Mouse (Mus musculus): ENCODE results near the gene Esf1.
"Not testable (repeated sequence)": the region's sequence is repeated elsewhere in the genome, so short reads cannot be mapped to it uniquely, and the experiment has no call there.

The Esf1 gene

GRCm38 (mm10) chr2:140170127-140170802 is at the start of gene Esf1, which contains the start of gene Ndufaf5:
Gene Esf1, minus strand, starts transcription at chr2:140170564.
Gene Ndufaf5, plus strand, starts transcription at chr2:140170649.
- in situ Hi-C loops (cut with MboI; ENCODE audit: unreplicated experiment in 2 of 2), result no loop called here

- in situ Hi-C loops (cut with MboI; ENCODE audit: unreplicated experiment in 2 of 2), result no loop called here
Measured at GRCm38 (mm10) chr2:140215965-140216364, 45.6 kb upstream of the Esf1 start.

GRCm38 (mm10) chr2:140215415-140215814 is 45.1 kb upstream of the Esf1 start:
- in situ Hi-C loops (cut with MboI; ENCODE audit: unreplicated experiment in 2 of 2), result no loop called here

GRCm38 (mm10) chr2:140214519-140215027 is 44.2 kb upstream of the Esf1 start:
- in situ Hi-C loops (cut with MboI; ENCODE audit: unreplicated experiment in 2 of 2), result no loop called here

DNA sequence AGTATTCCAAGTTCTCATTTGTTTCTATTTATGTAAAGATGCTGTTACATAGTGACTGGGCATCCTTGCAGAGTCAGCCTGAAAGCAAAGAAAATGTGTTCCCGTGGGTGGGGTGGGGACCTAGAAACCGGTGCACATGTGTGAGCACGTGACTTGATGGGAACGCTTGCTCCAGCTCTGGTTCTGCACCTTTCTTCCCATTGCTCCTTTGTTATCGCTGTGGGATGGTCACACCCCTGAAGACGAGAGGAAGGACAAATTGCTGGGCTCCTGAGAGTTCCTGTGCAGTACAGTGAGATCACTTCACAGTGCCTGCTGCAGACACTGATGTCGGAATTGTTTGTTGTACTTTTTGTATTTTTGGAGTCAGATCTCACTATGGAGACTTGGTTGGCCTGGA is 33.4 kb upstream of the Esf1 start:
- in situ Hi-C loops (cut with MboI; ENCODE audit: unreplicated experiment in 2 of 2), result no loop called here

DNA sequence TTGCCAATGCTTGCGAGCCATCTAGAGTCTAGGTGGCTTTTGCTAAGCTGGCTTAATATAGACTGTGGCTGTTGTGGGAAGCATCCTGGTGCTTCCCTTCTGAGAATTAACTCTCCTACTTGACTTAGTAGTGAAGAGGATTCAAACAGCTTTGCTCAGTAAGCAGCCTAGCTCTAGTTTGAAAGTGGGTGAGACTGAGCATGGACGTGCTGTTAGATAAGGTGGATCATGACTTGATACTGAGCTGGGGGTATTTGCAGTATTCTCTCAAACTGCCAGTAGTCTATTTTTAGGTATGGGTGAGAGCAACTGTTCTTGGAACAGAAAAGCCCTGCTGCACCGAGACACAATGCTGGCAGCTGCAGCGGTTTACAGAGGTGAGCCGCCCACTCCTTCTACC is 32.2 kb upstream of the Esf1 start:
- in situ Hi-C loops (cut with MboI; ENCODE audit: unreplicated experiment in 2 of 2), result no loop called here

- in situ Hi-C loops (cut with MboI; ENCODE audit: unreplicated experiment in 2 of 2), result no loop called here
Measured at GRCm38 (mm10) chr2:140200713-140201112, 30.3 kb upstream of the Esf1 start.

DNA sequence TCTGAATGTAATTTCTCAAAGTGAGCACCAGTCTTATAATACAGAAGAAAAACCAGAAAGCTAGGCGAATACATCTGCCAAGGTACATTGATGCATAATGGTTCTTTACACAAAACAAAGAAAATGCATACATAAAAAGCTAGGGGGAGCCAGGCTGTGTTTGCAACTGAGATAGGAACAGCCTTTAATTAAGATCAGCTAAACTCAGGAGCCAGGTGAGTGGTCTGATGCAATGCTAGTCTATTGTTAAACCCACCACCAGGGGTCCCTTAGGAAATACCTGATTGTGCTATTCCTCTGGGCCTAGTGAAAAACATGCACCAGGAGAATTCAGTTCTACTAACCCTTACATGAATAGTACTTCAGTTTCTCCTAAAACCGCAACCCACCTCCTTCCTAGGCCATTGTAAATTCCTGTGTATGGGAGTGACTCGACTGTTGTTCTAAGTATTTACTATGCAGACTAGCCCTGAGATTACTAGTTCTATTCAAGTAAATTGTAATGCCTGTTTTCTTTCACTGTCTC is 15.4 kb upstream of the Esf1 start:
- in situ Hi-C loops (cut with MboI; ENCODE audit: unreplicated experiment in 2 of 2), result not testable (repeated sequence)

- in situ Hi-C loops (cut with MboI; ENCODE audit: unreplicated experiment in 2 of 2), result no loop called here
Measured at GRCm38 (mm10) chr2:140170803-140171553, 614 bp upstream of the Esf1 start.

DNA sequence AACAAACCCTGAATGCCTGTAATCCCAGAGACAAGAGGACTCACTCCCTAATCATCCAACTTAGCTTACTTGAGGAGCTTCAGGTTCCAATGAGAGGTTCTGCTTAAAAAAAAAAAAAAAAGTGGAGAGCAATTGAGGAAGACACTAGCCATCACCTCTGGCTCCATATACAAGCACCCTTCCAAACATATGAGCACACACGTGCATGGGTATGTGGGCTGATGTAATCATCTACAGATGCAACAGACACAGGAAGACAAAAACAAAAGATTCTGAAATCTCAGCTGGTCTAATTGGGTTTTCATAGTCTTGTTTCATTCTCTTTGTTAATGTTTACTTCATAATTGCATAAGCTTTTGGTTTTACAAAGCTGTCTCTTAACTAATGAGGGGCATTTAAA is 1.3 kb downstream of the Esf1 start:
- in situ Hi-C loops (cut with MboI; ENCODE audit: unreplicated experiment in 2 of 2), result no loop called here

GRCm38 (mm10) chr2:140163351-140163854 is 7.0 kb downstream of the Esf1 start:
- in situ Hi-C loops (cut with MboI; ENCODE audit: unreplicated experiment in 2 of 2), result no loop called here

- in situ Hi-C loops (cut with MboI; ENCODE audit: unreplicated experiment in 2 of 2), result loop anchor here (5.0 to 10.0 kb wide), 3 partner anchors 382 to 774 kb away; no protein-coding TSS in a partner anchor
Measured at GRCm38 (mm10) chr2:140159186-140159730, 11.1 kb downstream of the Esf1 start.

DNA sequence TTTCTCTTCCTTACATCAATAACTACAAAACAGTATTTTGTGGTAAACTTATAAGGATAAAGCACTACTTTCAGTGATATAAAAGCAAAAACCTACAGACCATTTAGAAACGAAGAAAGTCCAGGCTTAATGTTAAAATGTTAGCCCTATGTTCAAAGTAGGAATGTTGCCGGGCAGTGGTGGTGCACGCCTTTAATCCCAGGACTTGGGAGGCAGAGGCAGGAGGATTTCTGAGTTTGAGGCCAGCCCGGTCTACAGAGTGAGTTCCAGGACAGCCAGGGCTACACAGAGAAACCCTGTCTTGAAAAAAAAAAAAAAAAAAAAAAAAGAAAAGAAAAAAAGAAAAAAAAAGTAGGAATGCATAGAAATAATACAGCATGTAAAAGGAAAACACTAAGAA is 18.6 kb downstream of the Esf1 start, which contains the start of gene Gm17374:
Gene Gm17374 (plus strand): TSS at position 301 of the 400 bp plus-strand sequence.
- in situ Hi-C loops (cut with MboI; ENCODE audit: unreplicated experiment in 2 of 2), result loop anchor here (10.0 kb wide), 1 partner anchor 767 kb away; no protein-coding TSS in a partner anchor

- in situ Hi-C loops (cut with MboI; ENCODE audit: unreplicated experiment in 2 of 2), result no loop called here
Measured at GRCm38 (mm10) chr2:140125516-140125915, 44.8 kb downstream of the Esf1 start.

GRCm38 (mm10) chr2:140113851-140114250 is 56.5 kb downstream of the Esf1 start:
- in situ Hi-C loops (cut with MboI; ENCODE audit: unreplicated experiment in 2 of 2), result no loop called here

DNA sequence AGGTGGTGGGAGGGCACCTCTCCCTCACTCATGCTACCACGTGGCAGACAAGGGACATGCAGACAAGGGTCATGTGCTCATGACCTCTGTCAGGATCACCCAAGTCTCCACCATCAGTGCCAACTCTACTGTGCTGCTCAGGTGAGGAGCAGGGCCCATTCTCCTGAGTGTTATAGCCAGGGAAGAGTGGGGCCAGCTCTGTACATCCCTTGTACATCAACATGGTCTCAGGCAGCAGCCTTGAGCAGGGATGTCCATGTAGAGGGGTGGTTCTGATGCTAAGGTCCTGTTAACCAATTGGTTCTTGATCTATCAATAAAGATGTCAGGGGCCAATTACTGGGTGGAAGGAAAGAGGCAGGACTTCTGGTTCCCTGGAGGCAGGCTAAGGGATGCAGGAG is 61.4 kb downstream of the Esf1 start:
- in situ Hi-C loops (cut with MboI; ENCODE audit: unreplicated experiment in 2 of 2), result no loop called here

DNA sequence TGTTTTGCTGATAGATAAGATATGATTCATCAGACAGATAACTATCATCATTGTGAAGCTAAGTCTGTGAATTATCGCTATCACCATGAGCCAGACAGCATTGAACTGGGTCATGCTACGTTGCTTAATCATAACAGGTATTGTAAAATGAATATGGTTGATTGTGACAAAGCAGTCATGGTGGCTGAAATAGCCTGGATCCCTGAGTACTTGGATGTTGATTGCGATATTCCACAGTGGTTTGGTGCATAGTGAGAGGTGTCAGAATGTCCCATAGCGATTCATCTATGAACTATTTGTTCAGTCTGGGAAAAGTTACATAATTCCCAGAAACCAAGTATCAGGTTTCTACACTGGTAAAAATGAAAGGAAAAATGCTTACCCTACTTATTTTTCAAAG is 62.7 kb downstream of the Esf1 start:
- in situ Hi-C loops (cut with MboI; ENCODE audit: unreplicated experiment in 2 of 2), result no loop called here

GRCm38 (mm10) chr2:140104951-140105350 is 65.4 kb downstream of the Esf1 start:
- in situ Hi-C loops (cut with MboI; ENCODE audit: unreplicated experiment in 2 of 2), result no loop called here

DNA sequence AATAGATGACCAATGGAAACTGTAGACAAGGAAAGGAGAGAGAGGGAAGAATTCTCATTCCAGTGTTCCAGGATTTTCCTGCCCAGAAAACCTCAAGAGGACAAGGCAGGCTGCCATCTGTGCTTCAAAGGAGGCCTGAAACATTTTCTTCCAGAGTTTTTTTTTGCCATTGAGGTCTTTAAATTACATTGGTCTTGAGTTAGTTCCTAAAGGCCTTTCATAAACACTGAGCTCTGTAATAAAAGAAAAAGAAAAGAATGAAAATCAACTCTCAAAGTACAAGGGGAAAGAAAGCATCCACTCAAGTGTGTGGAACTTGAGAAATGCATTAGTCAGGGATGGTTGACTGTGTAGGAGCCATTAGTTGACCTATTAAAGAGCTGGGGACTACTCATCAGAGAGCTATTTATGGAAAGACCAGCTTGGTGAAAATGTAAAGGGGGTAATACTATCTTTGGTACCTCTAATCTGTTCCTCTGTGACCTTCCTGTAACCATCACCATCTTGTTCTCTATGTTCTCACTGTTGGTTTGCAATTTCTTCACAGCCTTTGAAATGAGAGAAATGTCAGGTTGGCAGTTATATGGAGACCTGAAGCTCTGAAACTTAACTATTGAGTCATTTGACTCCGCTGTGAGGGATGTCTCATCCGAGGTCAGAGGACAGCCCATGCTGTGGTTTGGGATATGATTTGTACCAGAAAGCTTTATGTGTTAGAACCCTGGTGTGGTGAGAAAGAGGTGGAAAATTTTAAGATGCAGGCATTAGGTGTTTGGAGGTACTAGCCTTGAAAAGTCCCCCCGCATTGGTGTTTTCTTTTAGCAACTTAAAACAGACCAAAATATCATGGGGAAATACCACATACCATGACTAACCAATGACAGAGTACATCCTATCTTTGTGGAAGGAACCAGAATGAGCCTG is 69.6 kb downstream of the Esf1 start:
- in situ Hi-C loops (cut with MboI; ENCODE audit: unreplicated experiment in 2 of 2), result no loop called here

DNA sequence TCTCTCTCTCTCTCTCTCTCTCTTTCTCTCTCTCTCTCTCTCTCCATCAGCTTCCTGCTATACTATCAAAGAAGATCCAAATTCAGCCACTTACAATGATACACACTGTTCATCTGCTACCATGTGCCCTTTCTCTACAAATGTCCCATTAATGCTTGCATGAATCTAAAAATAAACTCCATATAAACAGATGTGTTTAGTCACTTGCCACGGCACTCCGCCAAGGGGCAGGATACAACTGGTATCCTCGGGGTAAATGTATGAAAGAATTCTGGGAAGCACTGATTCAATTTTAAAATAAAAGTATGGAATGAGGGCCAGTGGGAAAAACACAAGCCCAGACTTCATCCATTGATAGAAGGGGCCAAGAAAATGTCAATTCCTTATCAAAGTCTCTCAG is 70.4 kb downstream of the Esf1 start:
- in situ Hi-C loops (cut with MboI; ENCODE audit: unreplicated experiment in 2 of 2), result no loop called here
